Mouse (Mus musculus) forebrain, embryonic 13.5 days (tissue): Measurements from ENCODE around the gene 1700028J19Rik. TPM values are rescaled to one million over a fixed set of nuclear protein-coding genes. Genes with fewer than 3 reads are reported as not detected.
"Not testable (repeated sequence)": the region's sequence is repeated elsewhere in the genome, so short reads cannot be mapped to it uniquely, and the experiment has no call there.

ENCODE experiments used
- ATAC-seq: fragments of 200-750 bp; cut with Nextera tagmentation; 2 replicates; pipeline ENCODE4 v1.8.0; 2017
- H3K27ac ChIP-seq: fragments of 300-500 bp; sonication (generic); 2 replicates; pipeline ENCODE4 v1.5.1; 2015; ENCODE audit warnings: inconsistent platforms, mild to moderate bottlenecking, moderate library complexity
- H3K27me3 ChIP-seq: fragments of 300-500 bp; sonication (generic); 2 replicates; pipeline ENCODE4 v1.6.1; 2015; ENCODE audit warnings: mild to moderate bottlenecking, inconsistent platforms
- H3K36me3 ChIP-seq: fragments of 300-500 bp; sonication (generic); 2 replicates; pipeline ENCODE4 v1.6.1; 2015; ENCODE audit warnings: mild to moderate bottlenecking, inconsistent platforms; ENCODE audit not compliant: poor library complexity, severe bottlenecking
- H3K4me1 ChIP-seq: fragments of 300-500 bp; sonication (generic); 2 replicates; pipeline ENCODE4 v1.6.1; 2015; ENCODE audit warnings: inconsistent platforms
- H3K4me2 ChIP-seq: fragments of 300-500 bp; sonication (generic); 2 replicates; pipeline ENCODE4 v1.6.1; 2015; ENCODE audit warnings: inconsistent platforms, mild to moderate bottlenecking, moderate library complexity
- H3K4me3 ChIP-seq: fragments of 300-500 bp; sonication (generic); 2 replicates; pipeline ENCODE4 v1.5.1; 2015; ENCODE audit warnings: mild to moderate bottlenecking, inconsistent platforms
- H3K9ac ChIP-seq: fragments of 300-500 bp; sonication (generic); 2 replicates; pipeline ENCODE4 v1.6.1; 2015; ENCODE audit warnings: mild to moderate bottlenecking, inconsistent platforms
- H3K9me3 ChIP-seq: fragments of 300-500 bp; sonication (generic); replicated peaks from 2 replicates; pipeline ENCODE4 v1.6.1; 2016; ENCODE audit warnings: inconsistent platforms
- WGBS: fragments of 180-500 bp; shearing (Covaris S2); methylation state at CpG from one replicate; pipeline ENCODE4 v1.1.7; 2015; 5-methylcytosine and 5-hydroxymethylcytosine counted together
- polyA plus RNA-seq: library from polyadenylated mRNA; unstranded; fragments of >200 nt; fragmentation: Nextera tagmentation; extraction: Ambion mirVana; gene quantifications from 2 replicates; pipeline ENCODE4 v1.2.1, GENCODE M21; 2015

1700028J19Rik gene
- polyA plus RNA-seq, 1 experiment from 2014 or later = 1.4 TPM

- Histone ChIP-seq H3K4me3 (peak overlapping the region; percentile 92), H3K27me3 (no peaks in the 10 kb centered on the region), H3K27ac (no peak overlapping the region), H3K4me2 (peak overlapping the region; percentile 82), H3K9ac (peak overlapping the region; percentile 93), H3K9me3 (no peaks in the 10 kb centered on the region), H3K4me1 (peaks cover 40% of the 10 kb centered on the region), H3K36me3 (peaks cover 44% of the 10 kb centered on the region)
- ATAC-seq = no peak
- WGBS = 97% methylated on average over 2 of the region's 2 CpGs
Observed at GRCm38 (mm10) chr7:44247971-44248370, 1.5 kb upstream of the 1700028J19Rik start.

GRCm38 (mm10) chr7:44246984-44247470 lies 532 bp upstream of the 1700028J19Rik start:
- peaks cover 34% of the 10 kb centered on the region for H3K36me3 ChIP-seq
- H3K4me1 ChIP-seq = peaks cover 35% of the 10 kb centered on the region
- peak overlapping the region; percentile 90 for H3K27ac ChIP-seq
- H3K4me3 ChIP-seq = peak overlapping the region; percentile 92
- H3K4me2 ChIP-seq = peak overlapping the region; percentile 82
- peak overlapping the region; percentile 93 for H3K9ac ChIP-seq
- 0% methylated on average over 23 of the region's 23 CpGs for WGBS
- no peak; the same call in 1 of the 2 replicates for ATAC-seq
- H3K27me3 ChIP-seq = no peaks in the 10 kb centered on the region
- no peaks in the 10 kb centered on the region for H3K9me3 ChIP-seq

GRCm38 (mm10) chr7:44244080-44244479 lies 2.4 kb downstream of the 1700028J19Rik start:
- no peaks in the 10 kb centered on the region for H3K9me3 ChIP-seq
- no peak for ATAC-seq
- H3K4me3 ChIP-seq = no peak overlapping the region
- H3K9ac ChIP-seq = no peak overlapping the region
- WGBS = 57% methylated on average over 1 of the region's 1 CpGs
- 0 out of 2 replicates have a peak, but pooled peaks cover 3% of the 10 kb centered on the region for H3K27me3 ChIP-seq
- no peak overlapping the region for H3K4me2 ChIP-seq
- H3K4me1 ChIP-seq = peaks cover 23% of the 10 kb centered on the region
- H3K27ac ChIP-seq = no peak overlapping the region
- peaks cover 8% of the 10 kb centered on the region for H3K36me3 ChIP-seq

GRCm38 (mm10) chr7:44241163-44241562 lies 5.3 kb downstream of the 1700028J19Rik start:
- WGBS = 69% methylated on average over 2 of the region's 2 CpGs

GRCm38 (mm10) chr7:44240712-44241111 lies 5.8 kb downstream of the 1700028J19Rik start:
- no peak overlapping the region for H3K4me3 ChIP-seq
- H3K4me1 ChIP-seq = peaks cover 6% of the 10 kb centered on the region
- no peaks in the 10 kb centered on the region for H3K36me3 ChIP-seq
- no peak overlapping the region for H3K9ac ChIP-seq
- H3K27ac ChIP-seq = no peak overlapping the region
- H3K27me3 ChIP-seq = 0 out of 2 replicates have a peak, but pooled peaks cover 3% of the 10 kb centered on the region
- WGBS = 56% methylated on average over 1 of the region's 1 CpGs
- ATAC-seq = no peak
- H3K4me2 ChIP-seq = no peak overlapping the region
- H3K9me3 ChIP-seq = no peaks in the 10 kb centered on the region

More at GRCm38 (mm10) chr7:44241163-44241562, 5.3 kb downstream of the 1700028J19Rik start:
- no peak for ATAC-seq
- Histone ChIP-seq H3K9me3 (no peaks in the 10 kb centered on the region), H3K9ac (no peak overlapping the region), H3K4me3 (no peak overlapping the region), H3K27me3 (0 out of 2 replicates have a peak, but pooled peaks cover 3% of the 10 kb centered on the region), H3K36me3 (no peaks in the 10 kb centered on the region), H3K27ac (no peak overlapping the region), H3K4me2 (no peak overlapping the region), H3K4me1 (peaks cover 6% of the 10 kb centered on the region)

- H3K27ac ChIP-seq = no peak overlapping the region
- no peaks in the 10 kb centered on the region for H3K9me3 ChIP-seq
- H3K4me1 ChIP-seq = no peaks in the 10 kb centered on the region
- no peak overlapping the region for H3K4me3 ChIP-seq
- H3K4me2 ChIP-seq = no peak overlapping the region
- ATAC-seq = no peak
- H3K27me3 ChIP-seq = 0 out of 2 replicates have a peak, but pooled peaks cover 3% of the 10 kb centered on the region
- H3K36me3 ChIP-seq = no peaks in the 10 kb centered on the region
- no peak overlapping the region for H3K9ac ChIP-seq
- 56% methylated on average over 2 of the region's 2 CpGs for WGBS
Observed at GRCm38 (mm10) chr7:44239913-44240312, 6.6 kb downstream of the 1700028J19Rik start.

- no peaks in the 10 kb centered on the region for H3K4me1 ChIP-seq
- H3K27me3 ChIP-seq = 0 out of 2 replicates have a peak, but pooled peaks cover 3% of the 10 kb centered on the region
- no peaks in the 10 kb centered on the region for H3K36me3 ChIP-seq
- no peak within 1 kb of the TSS for H3K9ac ChIP-seq
- no peak for ATAC-seq
- H3K4me2 ChIP-seq = no peak within 1 kb of the TSS
- H3K27ac ChIP-seq = no peak within 1 kb of the TSS
- H3K4me3 ChIP-seq = no peak within 1 kb of the TSS
- no peaks in the 10 kb centered on the region for H3K9me3 ChIP-seq
- WGBS = 80% methylated on average over 3 of the region's 3 CpGs
Observed at GRCm38 (mm10) chr7:44235909-44236308, 10.6 kb downstream of the 1700028J19Rik start, which contains the start of gene Gm36864. Gene Gm36864 (plus strand): TSS chr7:44236177.

GRCm38 (mm10) chr7:44225076-44225475 lies 21.4 kb downstream of the 1700028J19Rik start, which contains the start of gene Klk1:
Gene Klk1 (plus strand): TSS chr7:44225360.
- H3K4me3 ChIP-seq = no peak within 1 kb of the TSS
- WGBS = 54% methylated on average over 1 of the region's 1 CpGs
- no peak within 1 kb of the TSS for H3K9ac ChIP-seq
- no peak within 1 kb of the TSS for H3K4me2 ChIP-seq
- H3K4me1 ChIP-seq = no peaks in the 10 kb centered on the region
- no peaks in the 10 kb centered on the region for H3K36me3 ChIP-seq
- no peaks in the 10 kb centered on the region for H3K27me3 ChIP-seq
- H3K27ac ChIP-seq = no peak within 1 kb of the TSS
- no peaks in the 10 kb centered on the region for H3K9me3 ChIP-seq
- ATAC-seq = no peak

GRCm38 (mm10) chr7:44222335-44222734 lies 24.2 kb downstream of the 1700028J19Rik start:
- not testable (repeated sequence) for H3K4me3 ChIP-seq, H3K4me2 ChIP-seq, H3K9ac ChIP-seq, H3K9me3 ChIP-seq, H3K36me3 ChIP-seq, H3K27ac ChIP-seq, H3K4me1 ChIP-seq, ATAC-seq, H3K27me3 ChIP-seq
- WGBS = 80% methylated on average over 6 of the region's 6 CpGs

GRCm38 (mm10) chr7:44221601-44222000 lies 24.9 kb downstream of the 1700028J19Rik start:
- not testable (repeated sequence) for H3K9ac ChIP-seq, H3K4me3 ChIP-seq, H3K9me3 ChIP-seq, H3K36me3 ChIP-seq, H3K27me3 ChIP-seq, ATAC-seq, H3K4me2 ChIP-seq, H3K4me1 ChIP-seq, H3K27ac ChIP-seq
- 77% methylated on average over 8 of the region's 10 CpGs for WGBS

GRCm38 (mm10) chr7:44215645-44216044 lies 30.9 kb downstream of the 1700028J19Rik start, which contains the start of gene Klk1b5:
Gene Klk1b5 (plus strand): TSS chr7:44215945.
- no peak within 1 kb of the TSS for H3K27ac ChIP-seq
- no peak for ATAC-seq
- no peak within 1 kb of the TSS for H3K4me2 ChIP-seq
- no peaks in the 10 kb centered on the region for H3K9me3 ChIP-seq
- H3K4me3 ChIP-seq = no peak within 1 kb of the TSS
- H3K27me3 ChIP-seq = no peaks in the 10 kb centered on the region
- H3K4me1 ChIP-seq = no peaks in the 10 kb centered on the region
- no peak within 1 kb of the TSS for H3K9ac ChIP-seq
- WGBS = 82% methylated on average over 1 of the region's 1 CpGs
- no peaks in the 10 kb centered on the region for H3K36me3 ChIP-seq

- Histone ChIP-seq H3K4me1 (no peaks in the 10 kb centered on the region), H3K4me2 (no peak overlapping the region), H3K27ac (no peak overlapping the region), H3K36me3 (no peaks in the 10 kb centered on the region), H3K9me3 (no peaks in the 10 kb centered on the region), H3K4me3 (no peak overlapping the region), H3K27me3 (no peaks in the 10 kb centered on the region), H3K9ac (no peak overlapping the region)
- no peak for ATAC-seq
- 87% methylated on average over 3 of the region's 3 CpGs for WGBS
Observed at GRCm38 (mm10) chr7:44208307-44208706, 38.2 kb downstream of the 1700028J19Rik start.

- H3K4me3 ChIP-seq, H3K27ac ChIP-seq, H3K36me3 ChIP-seq, H3K4me1 ChIP-seq, ATAC-seq, H3K27me3 ChIP-seq, H3K9ac ChIP-seq, H3K9me3 ChIP-seq, H3K4me2 ChIP-seq: not testable (repeated sequence)
- WGBS = 46% methylated on average over 3 of the region's 3 CpGs
Observed at GRCm38 (mm10) chr7:44207135-44207534, 39.4 kb downstream of the 1700028J19Rik start, which contains the start of gene Klk1b4. Gene Klk1b4 (plus strand): TSS chr7:44207435.
